Mouse (Mus musculus) monocyte, adult 5-6 weeks (primary cell): ENCODE results near the gene Ncam1. TPM values are rescaled to one million over a fixed set of nuclear protein-coding genes. Genes with fewer than 3 reads are reported as not detected.

Source experiments
- ATAC-seq: fragments of 153-309, 156-312 bp; replicated peaks from 2 replicates; pipeline ENCODE4 v1.8.0; 2017; ENCODE audit warnings: mild to moderate bottlenecking; ENCODE audit not compliant: low TSS enrichment, insufficient number of reproducible peaks, severe bottlenecking, poor library complexity, low FRiP score
- total RNA-seq: library from RNA; stranded (forward); fragments of 200-1000, 200-491, 200-594 nt; gene quantifications from 3 replicates; pipeline ENCODE4 v1.2.3, GENCODE M21; 2017

The Ncam1 gene
- total RNA-seq, 1 experiment from 2014 or later: not detected

DNA sequence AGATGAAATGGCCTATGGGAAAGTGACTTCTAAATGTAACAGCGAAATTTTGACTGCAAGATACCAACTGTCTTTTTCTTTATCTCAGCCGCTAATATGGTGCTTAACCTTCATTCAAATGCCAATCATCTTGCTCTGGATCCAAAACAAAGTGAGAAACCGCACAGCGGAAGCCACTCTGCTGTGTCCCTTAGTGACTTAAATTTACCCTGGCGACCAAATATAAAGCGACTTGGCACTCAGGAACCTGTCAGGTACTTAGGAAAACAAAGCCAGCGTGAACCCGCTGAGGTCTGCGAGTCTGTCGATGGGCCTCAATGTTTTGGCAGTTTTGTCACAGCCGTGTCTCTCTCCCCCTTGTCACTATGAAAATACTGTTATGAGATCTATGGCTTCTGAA is 105.9 kb downstream of the Ncam1 start:
- no peak for ATAC-seq

DNA sequence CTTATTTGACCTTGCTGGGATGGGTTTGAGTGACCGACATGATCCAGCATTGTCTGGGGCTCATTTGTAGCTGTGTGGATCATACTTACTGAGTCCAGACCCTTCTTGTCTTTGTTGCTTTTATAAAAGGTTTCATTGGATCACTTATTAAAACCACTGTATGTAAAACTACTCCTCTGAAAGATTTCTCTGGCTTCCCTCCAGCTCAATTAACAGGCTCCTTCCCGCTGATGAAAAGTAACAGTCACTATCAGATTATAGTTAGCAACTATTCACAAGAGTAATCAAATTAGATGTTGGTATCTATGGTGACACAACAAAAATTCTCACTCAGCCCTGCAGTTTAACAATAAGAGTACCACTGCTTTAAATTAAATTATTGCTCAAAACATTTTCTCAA is 107.4 kb downstream of the Ncam1 start:
- no peak for ATAC-seq

DNA sequence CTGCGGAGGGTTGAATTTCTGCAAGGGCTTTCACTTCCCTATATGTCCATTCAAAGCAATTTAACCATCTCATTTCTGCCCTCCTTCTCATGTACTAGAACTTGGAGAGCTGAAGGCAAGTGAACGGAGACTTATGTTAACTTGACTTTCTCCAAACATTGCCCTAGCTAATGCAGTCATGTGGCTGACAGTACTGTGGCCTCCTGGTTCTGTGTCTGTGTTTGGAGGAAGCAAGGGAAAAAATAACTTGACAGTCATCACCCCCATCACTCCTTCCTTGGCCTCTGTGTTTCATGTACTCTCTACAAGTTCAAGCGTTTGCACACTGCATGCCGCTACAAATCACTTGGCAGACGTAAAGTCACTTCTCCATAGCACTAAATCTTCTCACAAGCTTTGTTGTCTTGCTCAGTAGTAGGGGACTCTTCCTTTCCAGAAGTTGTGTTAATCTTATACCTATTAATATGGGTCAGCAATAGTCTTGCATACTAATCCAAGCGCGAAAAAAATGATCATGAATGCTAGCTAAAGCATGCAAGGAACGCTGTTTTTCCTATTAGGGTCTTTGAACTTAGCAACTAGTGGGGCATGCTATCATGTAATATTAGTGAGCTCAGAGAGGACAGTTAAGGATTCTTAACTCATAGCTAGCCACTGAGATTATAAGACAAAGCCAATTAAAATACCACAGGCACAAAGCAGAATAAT is 115.0 kb downstream of the Ncam1 start:
- ATAC-seq: no peak

DNA sequence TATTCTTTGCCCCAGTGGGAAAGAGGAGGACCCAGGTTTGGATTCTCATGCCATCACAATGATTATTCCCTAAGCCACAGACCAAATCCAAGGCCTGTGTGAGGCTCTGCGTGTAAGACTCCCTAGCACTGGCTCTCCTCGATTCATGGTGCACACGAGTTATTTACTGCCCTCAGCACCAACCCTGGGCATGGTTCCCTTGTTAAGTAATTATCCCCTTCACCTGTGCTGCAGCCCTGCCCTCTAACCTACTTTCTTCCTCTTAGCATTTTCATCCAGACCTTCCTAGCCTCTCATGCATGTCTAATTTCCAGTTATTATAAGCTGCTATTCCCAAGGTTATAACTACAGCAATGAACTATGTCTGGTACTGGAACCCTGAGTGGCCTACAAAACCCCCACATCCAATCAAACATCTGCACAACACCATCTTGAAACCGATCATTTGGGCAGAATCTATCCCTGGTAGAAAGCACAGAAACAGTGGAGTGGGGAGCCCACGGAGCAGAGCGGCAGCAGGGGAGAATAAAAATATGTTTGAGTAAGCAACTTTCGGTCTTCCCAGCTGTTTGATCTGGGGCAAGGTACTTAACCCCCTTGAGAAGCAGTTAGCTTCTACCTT is 116.8 kb downstream of the Ncam1 start:
- ATAC-seq: no peak

DNA sequence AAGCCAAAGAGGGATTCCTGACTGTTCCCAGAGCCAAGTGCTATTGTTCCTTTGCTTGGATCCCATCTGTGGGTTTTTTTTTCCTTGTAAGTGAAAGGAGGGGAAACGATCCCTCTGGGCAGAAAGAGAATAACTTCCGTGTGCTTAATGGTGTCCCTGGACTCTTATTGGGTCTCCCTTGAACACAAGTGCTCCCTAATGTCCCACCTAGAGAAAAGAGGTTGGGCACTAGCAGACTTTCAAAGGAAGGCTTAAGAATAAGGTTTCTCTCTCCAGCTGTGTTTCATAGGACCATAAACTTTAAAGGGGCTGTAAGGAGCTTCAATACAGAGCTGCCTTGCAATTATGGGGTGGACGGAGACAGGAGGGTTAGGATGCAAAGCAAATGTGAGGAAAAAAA is 119.5 kb downstream of the Ncam1 start:
- ATAC-seq: no peak

DNA sequence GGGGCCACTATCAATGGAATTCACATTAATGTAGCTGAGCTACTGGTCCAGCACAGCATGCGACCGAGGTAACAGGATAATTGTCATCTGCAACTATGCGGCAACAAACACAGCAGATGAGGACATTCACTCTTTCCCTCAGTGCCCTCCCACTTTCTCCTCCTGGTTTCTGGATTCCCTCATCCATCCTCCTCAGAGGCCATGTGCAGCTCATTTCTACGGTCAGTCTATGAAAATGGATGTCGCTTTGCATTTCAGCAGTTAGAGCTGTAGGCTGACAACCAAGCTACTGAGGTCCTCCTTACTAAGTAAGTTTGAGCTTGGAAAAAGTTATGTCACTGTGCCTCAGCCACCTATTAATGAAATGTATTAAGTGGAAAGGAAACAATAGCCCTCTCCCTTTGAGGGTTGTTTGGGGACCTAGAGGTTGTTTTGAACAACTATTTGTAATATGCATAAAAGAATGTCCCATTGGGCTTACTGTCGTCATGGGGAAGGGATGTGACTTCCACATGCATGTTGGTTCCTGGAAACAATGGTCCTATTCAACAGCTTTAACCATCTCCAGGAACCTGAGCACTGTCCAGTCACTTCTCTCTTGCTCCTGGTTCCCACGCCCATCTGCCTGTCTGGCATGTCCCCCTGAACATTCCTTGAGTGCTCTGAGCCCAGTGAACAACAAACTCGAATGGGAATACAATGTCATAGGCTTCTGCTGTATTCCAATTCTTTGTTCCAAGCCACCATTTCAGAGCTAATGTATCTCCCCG is 122.8 kb downstream of the Ncam1 start:
- ATAC-seq: no peak

DNA sequence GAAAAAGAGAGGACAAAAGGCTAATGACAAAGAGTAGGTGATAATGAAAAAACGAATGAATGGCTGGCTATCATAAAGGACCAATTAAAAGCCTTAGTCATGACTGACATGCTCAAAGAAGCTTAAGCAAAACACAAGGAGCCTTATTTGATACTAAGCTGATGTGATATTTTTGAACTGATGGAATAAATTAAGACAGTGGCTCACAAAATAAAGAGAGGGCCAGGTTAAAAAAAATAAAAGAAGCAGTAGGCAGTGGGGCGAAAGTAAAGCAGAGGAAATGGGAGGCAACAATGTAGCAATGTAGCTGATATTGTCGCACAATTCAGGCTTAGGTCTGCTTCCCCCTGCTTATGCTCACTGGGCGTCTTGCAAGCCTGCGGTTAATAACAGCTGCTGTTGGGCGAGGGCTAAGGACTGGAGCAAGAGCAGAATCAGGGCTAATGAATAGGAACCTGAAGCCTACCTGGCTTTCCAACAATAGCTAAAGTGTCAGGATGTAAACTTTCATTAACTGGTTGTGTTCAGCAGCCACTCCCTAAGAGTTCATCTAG is 126.0 kb downstream of the Ncam1 start:
- ATAC-seq: no peak

DNA sequence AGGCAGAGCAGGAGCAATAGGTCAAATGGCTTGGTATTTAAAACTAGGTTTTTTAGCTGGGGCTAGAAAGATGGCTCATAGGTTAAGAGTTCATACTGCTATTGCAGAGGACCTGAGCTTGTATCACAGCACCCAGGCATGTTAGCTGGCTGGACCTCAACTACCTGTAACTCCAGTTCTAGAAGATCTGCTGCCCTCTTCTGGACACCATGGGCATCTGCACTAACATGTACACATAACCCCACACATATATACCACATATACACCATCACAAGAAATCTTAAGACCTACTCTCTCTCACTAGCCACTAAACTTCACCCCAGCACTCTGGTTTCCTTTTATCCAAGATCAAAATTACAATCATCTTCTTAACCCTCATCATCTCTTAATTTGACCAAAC is 131.7 kb downstream of the Ncam1 start:
- ATAC-seq: no peak

DNA sequence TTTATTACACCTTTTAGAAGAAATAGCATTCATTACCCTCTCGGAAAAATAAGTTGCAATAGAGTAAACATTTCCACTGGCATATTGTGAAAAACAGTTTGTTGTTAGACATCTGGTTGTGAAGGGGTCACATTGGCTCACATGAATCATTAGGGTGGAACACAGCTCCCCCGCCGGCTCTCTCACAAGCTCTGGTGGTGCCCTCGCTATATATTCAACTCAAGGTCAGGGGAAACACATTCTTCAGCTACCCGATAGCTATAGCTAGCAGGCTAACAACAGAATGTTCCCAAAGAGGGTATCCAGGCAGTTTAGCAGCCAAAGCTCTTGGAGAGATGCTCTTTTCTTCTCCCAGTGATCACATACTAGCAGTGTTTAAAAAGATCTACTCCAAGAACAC is 133.4 kb downstream of the Ncam1 start:
- no peak for ATAC-seq

DNA sequence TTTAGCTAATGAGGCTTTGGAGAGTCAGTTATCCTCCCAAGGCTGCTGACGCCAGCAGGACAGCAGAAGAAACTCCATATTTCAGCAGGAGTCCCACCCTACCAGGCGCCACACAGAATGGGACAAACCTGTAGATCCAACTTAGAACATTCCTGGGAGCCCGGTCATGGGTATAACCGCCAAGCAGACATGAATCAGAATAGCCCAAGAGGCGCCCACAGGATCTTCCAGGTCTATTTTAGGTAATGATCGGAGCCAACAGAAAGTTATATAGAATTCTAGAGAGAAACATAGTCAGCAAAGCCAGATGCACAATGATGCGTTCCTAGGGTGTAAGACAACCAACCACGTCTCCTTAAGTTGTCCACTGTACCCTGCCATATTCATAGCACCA is 134.8 kb downstream of the Ncam1 start:
- no peak for ATAC-seq

DNA sequence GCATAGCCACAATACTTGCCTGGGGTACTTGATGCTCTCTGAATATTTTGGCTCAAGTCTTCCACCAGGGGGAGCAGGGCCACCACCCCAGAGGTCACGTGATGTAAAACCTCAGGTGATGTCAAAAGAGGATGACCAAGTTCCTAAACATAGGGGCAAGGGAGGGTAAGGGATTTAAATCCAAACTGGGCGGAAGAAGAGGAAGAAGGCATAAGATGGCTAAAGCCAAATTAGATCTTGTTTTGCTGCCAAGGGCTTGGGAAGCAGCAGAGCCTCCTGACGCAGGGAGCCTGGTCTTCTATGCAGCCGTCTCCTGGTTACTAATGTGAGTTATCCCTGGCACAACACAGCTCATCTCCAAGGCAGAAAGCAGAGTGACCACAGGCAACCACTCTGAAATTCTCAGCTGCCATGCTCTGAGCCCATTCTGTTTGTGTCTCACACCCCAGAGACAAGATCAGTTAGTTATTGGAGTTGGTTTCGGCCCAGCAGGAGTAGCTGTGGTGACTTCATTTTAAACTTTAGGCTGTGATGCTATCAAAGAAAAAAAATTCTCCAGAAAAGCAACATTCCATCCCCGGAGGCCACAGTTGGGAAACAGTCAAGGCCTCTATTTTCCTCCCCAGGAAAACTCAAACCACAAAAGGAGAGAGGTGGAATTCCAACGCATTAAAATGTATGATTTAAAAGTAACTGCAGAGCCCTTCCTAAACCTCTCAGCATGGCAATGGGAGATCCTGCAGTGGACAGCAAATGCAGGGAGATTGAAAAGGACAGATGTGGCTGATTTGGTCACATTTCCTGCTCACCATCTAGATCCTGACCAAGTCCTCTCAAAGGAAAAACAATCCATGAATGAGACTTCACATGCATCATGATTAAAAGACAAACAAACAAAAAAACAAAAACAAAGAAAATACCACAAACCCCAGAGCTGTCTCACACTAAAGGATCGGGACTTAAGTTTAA is 135.5 kb downstream of the Ncam1 start:
- no peak for ATAC-seq

DNA sequence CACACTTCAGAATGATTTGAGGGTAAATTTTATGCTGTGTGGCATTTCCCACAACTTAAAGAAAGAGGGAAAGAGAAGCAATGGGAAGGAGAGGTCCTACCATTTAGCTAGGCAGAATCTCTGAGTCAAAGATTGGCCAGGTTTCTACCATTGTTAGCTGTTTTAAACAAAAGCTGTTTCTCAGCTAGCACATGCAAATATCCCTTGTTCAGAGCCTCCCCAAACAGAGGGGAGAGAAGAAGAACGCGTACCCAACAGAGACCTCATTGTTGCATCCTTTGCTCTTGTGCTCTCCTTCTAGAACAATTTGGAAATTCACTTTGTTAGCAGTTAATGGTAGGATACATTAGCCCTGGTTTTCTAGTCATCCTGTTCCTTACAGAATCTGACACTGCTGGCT is 137.2 kb downstream of the Ncam1 start:
- no peak for ATAC-seq

DNA sequence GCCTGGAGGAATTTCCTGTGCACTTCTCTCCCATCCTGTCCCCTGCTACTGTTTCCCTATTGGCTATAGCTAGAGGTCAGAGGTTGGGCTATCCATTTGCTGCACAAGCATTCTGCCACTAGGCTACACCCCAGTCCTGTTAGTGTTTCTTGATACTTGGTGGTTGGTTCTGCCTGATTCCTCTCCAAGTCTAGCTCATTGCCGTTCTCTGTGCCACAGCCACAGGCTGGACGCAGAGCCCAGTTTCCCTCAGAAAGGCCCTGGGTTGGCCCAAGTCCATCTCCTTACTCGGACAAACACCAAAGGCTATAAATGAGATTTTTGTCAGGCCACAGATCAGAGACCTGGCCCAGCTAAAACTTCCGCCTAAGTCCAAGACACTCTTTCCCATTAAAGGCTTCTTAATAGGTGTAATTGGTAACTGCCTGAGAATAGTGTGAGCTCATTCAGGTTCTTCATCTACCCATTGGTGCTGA is 140.3 kb downstream of the Ncam1 start:
- no peak for ATAC-seq

DNA sequence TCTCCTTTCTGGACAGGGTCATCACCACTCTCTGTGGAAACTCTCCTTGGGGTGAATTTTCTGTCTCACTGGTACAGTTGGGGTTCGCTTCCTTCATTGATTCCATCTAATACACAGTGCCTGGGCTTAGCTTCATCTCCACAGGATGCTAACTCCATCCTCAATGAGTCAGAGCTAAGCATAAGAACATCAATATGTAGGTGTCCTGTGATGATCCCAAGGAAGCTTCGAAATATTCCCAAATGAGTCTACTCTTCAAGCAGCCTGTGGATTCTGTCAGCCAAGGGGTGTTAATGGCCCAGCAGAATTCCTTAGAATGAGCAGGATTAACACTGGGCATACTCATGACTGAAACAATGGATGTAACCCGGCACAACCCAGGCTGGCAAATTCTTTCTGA is 144.3 kb downstream of the Ncam1 start:
- no peak for ATAC-seq

DNA sequence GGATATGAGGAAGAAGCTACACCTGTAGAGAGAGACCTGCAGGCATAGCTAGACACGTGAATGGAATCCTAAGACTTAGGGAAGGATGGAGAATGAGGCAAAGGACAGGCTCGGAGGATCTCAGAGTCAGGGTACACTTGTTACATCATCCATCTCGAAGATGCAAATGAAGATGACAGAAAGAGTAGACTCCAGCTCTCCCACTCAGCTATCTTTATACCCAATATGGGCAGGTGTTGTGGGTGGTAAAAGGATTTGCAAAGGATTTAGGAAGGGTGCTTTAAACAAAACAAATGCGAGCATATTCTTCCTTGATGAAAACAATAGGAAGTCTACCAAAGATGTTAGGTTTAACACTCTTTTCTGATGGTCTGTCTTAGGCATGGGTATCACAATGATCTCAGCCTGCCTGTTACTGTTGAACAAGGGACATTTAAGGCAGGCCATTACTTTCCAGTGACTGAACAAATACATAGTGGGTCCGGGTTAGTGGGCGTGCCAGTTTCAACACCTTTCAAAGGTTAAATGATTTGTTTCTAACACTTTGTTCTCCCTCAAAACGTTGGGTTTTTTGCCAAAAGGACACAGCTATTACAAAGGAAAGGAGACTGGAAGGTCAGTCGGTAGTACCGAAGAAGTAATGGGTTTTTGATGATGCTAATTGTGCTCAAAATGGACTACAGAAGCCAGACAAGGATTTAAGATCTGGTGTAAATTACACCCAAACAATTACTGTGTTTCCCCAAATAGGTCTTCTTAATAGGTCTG is 145.1 kb downstream of the Ncam1 start:
- no peak for ATAC-seq

DNA sequence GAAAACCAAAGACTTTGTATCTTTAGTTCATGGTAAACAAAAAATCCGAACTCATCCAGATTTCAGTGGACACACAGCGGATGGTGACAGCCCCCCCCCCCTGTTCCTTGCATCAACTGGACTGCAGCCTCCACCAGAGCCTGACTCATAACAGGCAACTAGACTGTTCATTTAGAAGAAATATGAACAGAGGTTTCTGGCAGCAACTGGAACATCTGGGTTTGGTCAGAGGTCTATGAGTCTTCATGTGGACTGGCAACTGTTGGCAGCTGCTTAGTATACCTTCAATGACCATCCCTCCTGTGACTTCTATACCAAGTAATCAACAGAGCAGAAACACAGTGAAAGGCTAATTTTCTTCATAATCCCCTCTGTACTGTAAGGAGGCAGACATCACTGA is 154.4 kb downstream of the Ncam1 start:
- ATAC-seq: no peak

DNA sequence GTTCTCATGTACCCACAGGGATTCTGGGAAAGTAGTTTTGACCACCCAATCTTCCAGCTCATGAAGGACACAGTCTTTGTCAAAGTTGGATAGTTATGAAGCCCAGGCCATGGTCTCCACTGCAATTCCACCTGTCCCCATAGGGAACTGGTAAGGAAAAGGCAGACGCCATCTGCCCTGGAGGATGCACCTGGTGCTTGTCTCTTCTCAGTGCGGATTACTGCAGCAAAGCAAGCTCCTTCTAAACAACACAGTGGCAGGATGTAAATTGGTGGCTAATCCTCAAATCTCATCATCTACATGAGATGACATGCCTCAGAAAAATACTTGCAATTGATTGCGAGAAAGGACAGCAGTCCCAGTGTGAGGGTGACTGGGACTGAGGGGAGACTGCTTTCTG is 158.0 kb downstream of the Ncam1 start:
- no peak for ATAC-seq

DNA sequence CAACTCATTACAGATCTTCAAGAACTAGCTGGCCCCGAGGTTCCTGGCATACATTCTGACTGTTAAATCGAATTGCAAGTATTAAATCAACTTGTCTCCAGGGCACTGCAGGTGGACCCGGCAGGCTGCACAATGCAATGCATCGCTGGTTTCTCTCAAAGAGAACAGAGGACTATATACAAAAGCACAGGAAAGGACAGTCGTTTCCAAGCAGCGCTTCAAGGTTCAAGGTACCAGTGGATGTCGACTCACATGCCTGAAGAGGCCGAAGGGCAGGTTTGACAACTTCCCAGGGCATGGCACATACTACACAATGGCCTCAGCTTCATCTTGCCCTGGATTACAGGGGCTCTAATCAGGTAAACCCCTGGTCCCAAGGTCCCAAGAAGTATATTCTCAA is 158.6 kb downstream of the Ncam1 start:
- no peak for ATAC-seq
